In the genomic region with DNA sequence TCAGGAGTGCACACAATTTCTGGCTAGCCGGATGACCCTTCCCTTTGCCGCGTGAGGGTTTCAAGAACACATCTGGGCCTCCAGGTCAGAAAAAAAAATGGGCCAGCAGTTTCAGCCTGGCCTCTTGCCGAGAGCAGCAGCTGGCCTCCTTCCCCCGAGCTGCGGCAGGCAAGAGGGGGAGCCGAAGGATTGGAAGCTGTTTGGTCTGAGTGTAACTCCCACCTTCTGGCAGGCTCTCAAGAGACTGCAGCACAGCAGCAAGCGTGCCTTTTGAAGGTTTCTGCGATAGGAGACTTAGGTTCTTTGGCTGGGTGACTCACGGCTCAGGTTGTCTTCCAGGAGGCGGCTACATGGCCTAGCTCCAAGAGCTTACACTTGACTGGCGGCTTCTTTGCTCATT, we compare ENCODE assay signal across 10 mouse cellular contexts.
DNase-seq lines count a peak whose midpoint lies in the region; ATAC-seq and TF ChIP-seq lines count a peak whose summit lies in the region.
"Had no signal": no experiment of that assay in that cellular context is flagged by ENCODE, and none has a peak within 500 bp of the region (broad histone marks: within the 10 kb centered on the region; RNA-seq: fewer than 3 reads in every experiment).

No protein-coding gene starts in this region.

- no peak overlapping the region for H3K4me3 ChIP-seq in hindbrain, embryonic 13.5 days
- no peak overlapping the region for H3K4me3 ChIP-seq in hindbrain, embryonic 16.5 days (ENCODE audit: low read length)
- H3K4me3 ChIP-seq in intestine, embryonic 16.5 days (ENCODE audit: low read length), result no peak overlapping the region
- no peak overlapping the region for H3K4me3 ChIP-seq in lung, embryonic 14.5 days (ENCODE audit: low read depth, low read length)
- H3K4me3 ChIP-seq in cerebellum, adult 2 months (replicated peaks; ENCODE audit: insufficient read depth, low read depth, low read length), result no peak overlapping the region
- H3K4me3 ChIP-seq: embryonic facial prominence, embryonic 15.5 days had no signal

- peaks cover 10% of the 10 kb centered on the region for H3K27me3 ChIP-seq in hindbrain, embryonic 13.5 days
- no peaks in the 10 kb centered on the region; the same call in 1 of the 2 replicates for H3K27me3 ChIP-seq in hindbrain, embryonic 16.5 days (replicated peaks; ENCODE audit: control insufficient read depth, insufficient read depth, low read length)
- peaks cover 2% of the 10 kb centered on the region; the same call in 1 of the 2 replicates for H3K27me3 ChIP-seq in intestine, embryonic 16.5 days (replicated peaks; ENCODE audit: control insufficient read depth, insufficient read depth, low read length)
- H3K27me3 ChIP-seq in lung, embryonic 14.5 days (ENCODE audit: insufficient read depth, low read length), result no peaks in the 10 kb centered on the region
- H3K27me3 ChIP-seq in cerebellum, adult 2 months (ENCODE audit: control insufficient read depth, insufficient read depth, low read length), result no peaks in the 10 kb centered on the region

- ATAC-seq in hindbrain, embryonic 13.5 days (ENCODE audit: low FRiP score), result no peak
- ATAC-seq in hindbrain, embryonic 16.5 days, result no peak
- no peak for ATAC-seq in intestine, embryonic 16.5 days
- peak; percentile 87; the same call in 1 of the 2 replicates for ATAC-seq in lung, embryonic 14.5 days (ENCODE audit: insufficient read depth)

- peak; percentile 17 for DNase-seq in fibroblast of lung, adult 2 months (ENCODE audit: low read depth)
- peak; percentile 90 for DNase-seq in lung, embryonic 14.5 days
- DNase-seq in testis, postnatal 10 days (ENCODE audit: low spot score), result peak; percentile 65
- no peak for DNase-seq in embryo, embryonic 10 days (ENCODE audit: low spot score)
- no peak for DNase-seq in cerebellum, adult 2 months

- no peak for TF ChIP-seq POLR2A in cerebellum, adult 2 months (IDR thresholded peaks at IDR 0.05; ENCODE audit: borderline replicate concordance, insufficient read depth, low read length)

- H3K27ac ChIP-seq in hindbrain, embryonic 13.5 days, result peak overlapping the region; percentile 30; the same call in 1 of the 2 replicates
- no peak overlapping the region for H3K27ac ChIP-seq in hindbrain, embryonic 16.5 days (ENCODE audit: low read depth, low read length)
- H3K27ac ChIP-seq in intestine, embryonic 16.5 days (ENCODE audit: low read length), result peak overlapping the region; percentile 67; the same call in 1 of the 2 replicates
- peak overlapping the region; percentile 32; the same call in 1 of the 2 replicates for H3K27ac ChIP-seq in lung, embryonic 14.5 days (ENCODE audit: low read depth)
- H3K27ac ChIP-seq in cerebellum, adult 2 months (ENCODE audit: insufficient read depth, low read length), result no peak overlapping the region
- H3K27ac ChIP-seq: embryonic facial prominence, embryonic 15.5 days had no signal

- H3K9me3 ChIP-seq in hindbrain, embryonic 13.5 days, result no peaks in the 10 kb centered on the region
- no peaks in the 10 kb centered on the region for H3K9me3 ChIP-seq in hindbrain, embryonic 16.5 days (ENCODE audit: control insufficient read depth, low read length)
- H3K9me3 ChIP-seq in intestine, embryonic 16.5 days (ENCODE audit: control insufficient read depth, low read length), result no peaks in the 10 kb centered on the region
- H3K9me3 ChIP-seq in lung, embryonic 14.5 days (ENCODE audit: low read depth, low read length), result no peaks in the 10 kb centered on the region
- H3K9me3 ChIP-seq: embryonic facial prominence, embryonic 15.5 days had no signal

- no peak overlapping the region for H3K4me2 ChIP-seq in hindbrain, embryonic 13.5 days
- no peak overlapping the region for H3K4me2 ChIP-seq in hindbrain, embryonic 16.5 days (ENCODE audit: low read length)
- no peak overlapping the region for H3K4me2 ChIP-seq in intestine, embryonic 16.5 days (ENCODE audit: low read depth, low read length)
- H3K4me2 ChIP-seq in lung, embryonic 14.5 days, result peak overlapping the region; percentile 7; the same call in 1 of the 2 replicates
- H3K4me2 ChIP-seq: embryonic facial prominence, embryonic 15.5 days had no signal

- H3K36me3 ChIP-seq in hindbrain, embryonic 13.5 days, result no peaks in the 10 kb centered on the region
- H3K36me3 ChIP-seq in hindbrain, embryonic 16.5 days (ENCODE audit: control insufficient read depth, insufficient read depth, low read length), result no peaks in the 10 kb centered on the region
- no peaks in the 10 kb centered on the region for H3K36me3 ChIP-seq in intestine, embryonic 16.5 days (ENCODE audit: control insufficient read depth, insufficient read depth, low read length)
- no peaks in the 10 kb centered on the region for H3K36me3 ChIP-seq in lung, embryonic 14.5 days (ENCODE audit: insufficient read depth)
- H3K36me3 ChIP-seq: embryonic facial prominence, embryonic 15.5 days; G1E had no signal

- TF ChIP-seq CTCF in lung, embryonic 14.5 days (IDR thresholded peaks at IDR 0.05; ENCODE audit: low read depth), result no peak
- no peak for TF ChIP-seq CTCF in cerebellum, adult 2 months (IDR thresholded peaks at IDR 0.05; ENCODE audit: borderline replicate concordance, insufficient read depth, low read depth, low read length)

- H3K9ac ChIP-seq in hindbrain, embryonic 13.5 days, result peak overlapping the region; percentile 29; the same call in 1 of the 2 replicates
- no peak overlapping the region; the same call in 1 of the 2 replicates for H3K9ac ChIP-seq in hindbrain, embryonic 16.5 days (ENCODE audit: low read depth, low read length)
- H3K9ac ChIP-seq in intestine, embryonic 16.5 days (ENCODE audit: low read depth, low read length), result no peak overlapping the region
- H3K9ac ChIP-seq in lung, embryonic 14.5 days, result no peak overlapping the region
- H3K9ac ChIP-seq: embryonic facial prominence, embryonic 15.5 days had no signal

- WGBS in hindbrain, embryonic 13.5 days, result 57% methylated on average over 12 of the region's 12 CpGs
- 37% methylated on average over 12 of the region's 12 CpGs for WGBS in hindbrain, embryonic 16.5 days
- WGBS in intestine, embryonic 16.5 days, result 39% methylated on average over 12 of the region's 12 CpGs
- WGBS in lung, embryonic 14.5 days, result 25% methylated on average over 12 of the region's 12 CpGs
- WGBS in cerebellum, adult 2 months, result 24% methylated on average over 12 of the region's 12 CpGs

- H3K4me1 ChIP-seq in hindbrain, embryonic 13.5 days (replicated peaks), result peaks cover 32% of the 10 kb centered on the region
- peaks cover 14% of the 10 kb centered on the region for H3K4me1 ChIP-seq in hindbrain, embryonic 16.5 days (ENCODE audit: control insufficient read depth, insufficient read depth, low read depth, low read length)
- H3K4me1 ChIP-seq in intestine, embryonic 16.5 days (ENCODE audit: control insufficient read depth, insufficient read depth, low read length), result peaks cover 8% of the 10 kb centered on the region
- H3K4me1 ChIP-seq in lung, embryonic 14.5 days (ENCODE audit: insufficient read depth), result peaks cover 11% of the 10 kb centered on the region
- peaks cover 3% of the 10 kb centered on the region; the same call in 1 of the 2 replicates for H3K4me1 ChIP-seq in cerebellum, adult 2 months (ENCODE audit: control insufficient read depth, insufficient read depth, low read length)

Comparison
In these comparisons a context has a peak if more than half of its experiments do, and no peak if none do; other contexts are left out.
1. H3K27ac ChIP-seq: peak in hindbrain, embryonic 13.5 days (single experiment), intestine, embryonic 16.5 days (single experiment) and lung, embryonic 14.5 days (single experiment); none in hindbrain, embryonic 16.5 days (single experiment) and cerebellum, adult 2 months (single experiment).
2. DNase-seq: peak in fibroblast of lung, adult 2 months (single experiment), lung, embryonic 14.5 days (single experiment) and testis, postnatal 10 days (single experiment); none in embryo, embryonic 10 days (single experiment) and cerebellum, adult 2 months (0 of 2).